18 mouse cellular contexts compared by ENCODE assay signal in the genomic region with DNA sequence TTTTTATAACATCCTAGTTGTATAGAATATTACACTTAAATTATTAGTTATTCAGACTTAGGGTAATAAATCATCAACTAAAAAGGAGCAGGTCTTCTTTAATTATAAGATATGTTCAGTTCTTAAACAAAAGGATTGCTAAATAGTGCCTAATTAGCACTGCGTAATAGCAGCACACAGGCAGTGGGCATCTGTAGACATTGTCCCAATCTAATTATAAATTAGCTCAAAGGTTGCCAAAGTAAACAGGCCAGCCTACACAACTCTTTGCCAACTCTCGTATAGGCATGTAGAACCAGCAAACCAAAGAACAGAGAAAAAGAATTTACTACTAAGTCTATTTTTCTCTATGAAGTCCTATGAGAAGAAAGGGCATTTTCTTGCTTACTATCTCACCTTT.
DNase-seq lines count a peak whose midpoint lies in the region; ATAC-seq and TF ChIP-seq lines count a peak whose summit lies in the region.
"Had no signal": no experiment of that assay in that cellular context is flagged by ENCODE, and none has a peak within 500 bp of the region (broad histone marks: within the 10 kb centered on the region; RNA-seq: fewer than 3 reads in every experiment).

No protein-coding gene starts in this region.

- peak; percentile 33 for DNase-seq in heart, adult 11 months
- no peak for DNase-seq in heart, adult 18-20 months
- DNase-seq in brain, adult 2 months (ENCODE audit: low read depth, low spot score) = peak; percentile 49
- no peak for DNase-seq in hindbrain, postnatal 0 days (ENCODE audit: low spot score)
- DNase-seq in cerebellum, postnatal 14 days = no peak
- DNase-seq: adrenal gland, adult 2 months; adrenal gland, postnatal 25 days; cerebellum, adult 11 months; cerebellum, adult 8-10 months; cerebellum, postnatal 25 days; gastrocnemius, postnatal 10 days had no signal

- 42% methylated on average over 2 of the region's 2 CpGs for WGBS in forebrain, embryonic 13.5 days
- WGBS in hindbrain, postnatal 0 days = 45% methylated on average over 2 of the region's 2 CpGs

- H3K4me2 ChIP-seq in forebrain, embryonic 13.5 days = no peak overlapping the region
- H3K4me2 ChIP-seq in hindbrain, postnatal 0 days (ENCODE audit: low read depth, low read length) = no peak overlapping the region
- H3K4me2 ChIP-seq: embryonic facial prominence, embryonic 12.5 days; heart, embryonic 12.5 days; hindbrain, embryonic 14.5 days had no signal

- peaks cover 17% of the 10 kb centered on the region for H3K4me1 ChIP-seq in forebrain, embryonic 13.5 days
- peaks cover 7% of the 10 kb centered on the region; the same call in 1 of the 2 replicates for H3K4me1 ChIP-seq in hindbrain, postnatal 0 days (ENCODE audit: insufficient read depth, low read length)
- H3K4me1 ChIP-seq: embryonic facial prominence, embryonic 12.5 days; heart, embryonic 12.5 days had no signal

- peaks cover 10% of the 10 kb centered on the region for H3K36me3 ChIP-seq in forebrain, embryonic 13.5 days (ENCODE audit: poor library complexity, severe bottlenecking)
- 0 out of 2 replicates have a peak, but pooled peaks cover 6% of the 10 kb centered on the region for H3K36me3 ChIP-seq in hindbrain, postnatal 0 days (ENCODE audit: insufficient read depth, low read length)
- H3K36me3 ChIP-seq: embryonic facial prominence, embryonic 12.5 days; heart, embryonic 12.5 days; hindbrain, embryonic 10.5 days had no signal

- no peak overlapping the region for H3K4me3 ChIP-seq in forebrain, embryonic 13.5 days
- no peak overlapping the region for H3K4me3 ChIP-seq in hindbrain, postnatal 0 days (ENCODE audit: low read length)
- H3K4me3 ChIP-seq: embryonic facial prominence, embryonic 12.5 days; heart, embryonic 12.5 days; hindbrain, embryonic 10.5 days had no signal

- no peak overlapping the region for H3K9ac ChIP-seq in forebrain, embryonic 13.5 days
- no peak overlapping the region for H3K9ac ChIP-seq in hindbrain, postnatal 0 days (replicated peaks; ENCODE audit: low read length)
- H3K9ac ChIP-seq: embryonic facial prominence, embryonic 12.5 days; heart, embryonic 12.5 days; hindbrain, embryonic 14.5 days had no signal

- H3K9me3 ChIP-seq in forebrain, embryonic 13.5 days (replicated peaks) = no peaks in the 10 kb centered on the region
- H3K9me3 ChIP-seq in hindbrain, postnatal 0 days (ENCODE audit: low read length) = no peaks in the 10 kb centered on the region
- H3K9me3 ChIP-seq: embryonic facial prominence, embryonic 12.5 days; heart, embryonic 12.5 days; hindbrain, embryonic 10.5 days had no signal

- no peaks in the 10 kb centered on the region for H3K27me3 ChIP-seq in forebrain, embryonic 13.5 days
- H3K27me3 ChIP-seq in hindbrain, postnatal 0 days (ENCODE audit: insufficient read depth, low read length) = no peaks in the 10 kb centered on the region
- H3K27me3 ChIP-seq: CH12.LX; embryonic facial prominence, embryonic 12.5 days; heart, embryonic 12.5 days had no signal

- peak; percentile 79 for ATAC-seq in forebrain, embryonic 13.5 days
- no peak for ATAC-seq in hindbrain, postnatal 0 days
- ATAC-seq: intestine, embryonic 16.5 days had no signal

- TF ChIP-seq CTCF in hindbrain, postnatal 0 days (IDR thresholded peaks at IDR 0.05; ENCODE audit: low read depth) = no peak

- no peak overlapping the region for H3K27ac ChIP-seq in forebrain, embryonic 13.5 days
- H3K27ac ChIP-seq in hindbrain, postnatal 0 days = no peak overlapping the region
- H3K27ac ChIP-seq: embryonic facial prominence, embryonic 12.5 days; hindbrain, embryonic 10.5 days; hindbrain, embryonic 14.5 days had no signal

Comparison
In these comparisons a context has a peak if more than half of its experiments do, and no peak if none do; other contexts are left out.
1. DNase-seq: peak in heart, adult 11 months (single experiment) and brain, adult 2 months (single experiment); none in heart, adult 18-20 months (0 of 2), hindbrain, postnatal 0 days (single experiment) and cerebellum, postnatal 14 days (0 of 2).